Mouse (Mus musculus): ENCODE results near the gene C3ar1. TPM values are rescaled to one million over a fixed set of nuclear protein-coding genes. Genes with fewer than 3 reads are reported as not detected.

Gene C3ar1
- polyA plus RNA-seq, 1 experiment from 2014 or later, result 1.1 TPM

GRCm38 (mm10) chr6:122821822-122822221 is 34.1 kb downstream of the C3ar1 start:
- peaks cover 56% of the 10 kb centered on the region for H3K4me1 ChIP-seq
- no peak overlapping the region for H3K4me3 ChIP-seq
- WGBS, result 78% methylated on average over 9 of the region's 9 CpGs
- no peaks in the 10 kb centered on the region for H3K36me3 ChIP-seq (replicated peaks)
- peaks cover 31% of the 10 kb centered on the region for H3K27me3 ChIP-seq (ENCODE audit: poor library complexity, severe bottlenecking)
- H3K9me3 ChIP-seq, result no peaks in the 10 kb centered on the region
- DNase-seq (ENCODE audit: extremely low spot score, low spot score), result no peak
- no peak overlapping the region for H3K27ac ChIP-seq

GRCm38 (mm10) chr6:122820799-122821650 is 34.9 kb downstream of the C3ar1 start:
- Histone ChIP-seq H3K27ac (peak overlapping the region; percentile 90), H3K27me3 (ENCODE audit: poor library complexity, severe bottlenecking) (peaks cover 31% of the 10 kb centered on the region), H3K9me3 (no peaks in the 10 kb centered on the region), H3K36me3 (replicated peaks) (no peaks in the 10 kb centered on the region), H3K4me3 (peak overlapping the region; percentile 86), H3K4me1 (peaks cover 48% of the 10 kb centered on the region)
- 33% methylated on average over 15 of the region's 15 CpGs for WGBS
- no peak for DNase-seq (ENCODE audit: extremely low spot score, low spot score)

GRCm38 (mm10) chr6:122820071-122820798 is 35.7 kb downstream of the C3ar1 start:
- Histone ChIP-seq H3K27ac (peak overlapping the region; percentile 90), H3K4me3 (peak overlapping the region; percentile 86), H3K36me3 (replicated peaks) (no peaks in the 10 kb centered on the region), H3K27me3 (ENCODE audit: poor library complexity, severe bottlenecking) (peaks cover 24% of the 10 kb centered on the region), H3K9me3 (no peaks in the 10 kb centered on the region), H3K4me1 (peaks cover 41% of the 10 kb centered on the region)
- peak; percentile 39 for DNase-seq (ENCODE audit: extremely low spot score, low spot score)
- WGBS, result under 1% methylated on average over 38 of the region's 38 CpGs

- H3K4me3 ChIP-seq, result peak within 1 kb of the TSS; percentile 86
- peaks cover 38% of the 10 kb centered on the region for H3K4me1 ChIP-seq
- peak within 1 kb of the TSS; percentile 90 for H3K27ac ChIP-seq
- peak; percentile 58 for DNase-seq (ENCODE audit: extremely low spot score, low spot score)
- WGBS, result 2% methylated on average over 60 of the region's 61 CpGs
- H3K36me3 ChIP-seq (replicated peaks), result no peaks in the 10 kb centered on the region
- H3K27me3 ChIP-seq (ENCODE audit: poor library complexity, severe bottlenecking), result peaks cover 22% of the 10 kb centered on the region
- H3K9me3 ChIP-seq, result no peaks in the 10 kb centered on the region
Observed at GRCm38 (mm10) chr6:122819306-122820070, 36.5 kb downstream of the C3ar1 start, which contains the start of gene Foxj2. Gene Foxj2 (plus strand): TSS chr6:122819914.

- no peak overlapping the region for H3K4me3 ChIP-seq
- WGBS, result 87% methylated on average over 4 of the region's 4 CpGs
- no peak overlapping the region for H3K27ac ChIP-seq
- DNase-seq (ENCODE audit: extremely low spot score, low spot score), result no peak
- H3K9me3 ChIP-seq, result no peaks in the 10 kb centered on the region
- no peaks in the 10 kb centered on the region for H3K36me3 ChIP-seq (replicated peaks)
- H3K4me1 ChIP-seq, result peaks cover 14% of the 10 kb centered on the region
- H3K27me3 ChIP-seq (ENCODE audit: poor library complexity, severe bottlenecking), result peaks cover 7% of the 10 kb centered on the region
Observed at GRCm38 (mm10) chr6:122813640-122814039, 42.3 kb downstream of the C3ar1 start.

GRCm38 (mm10) chr6:122812716-122813115 is 43.2 kb downstream of the C3ar1 start:
- no peak for DNase-seq (ENCODE audit: extremely low spot score, low spot score)
- WGBS, result 90% methylated on average over 4 of the region's 4 CpGs

GRCm38 (mm10) chr6:122811771-122812600 is 44.0 kb downstream of the C3ar1 start:
- peak; percentile 52 for DNase-seq (ENCODE audit: extremely low spot score, low spot score)
- H3K36me3 ChIP-seq (replicated peaks), result no peaks in the 10 kb centered on the region
- no peaks in the 10 kb centered on the region for H3K9me3 ChIP-seq
- H3K27ac ChIP-seq, result peak overlapping the region; percentile 95
- no peaks in the 10 kb centered on the region; the same call in 1 of the 2 replicates for H3K27me3 ChIP-seq (ENCODE audit: poor library complexity, severe bottlenecking)
- peak overlapping the region; percentile 75 for H3K4me3 ChIP-seq
- 30% methylated on average over 16 of the region's 16 CpGs for WGBS
- peaks cover 14% of the 10 kb centered on the region for H3K4me1 ChIP-seq

More at GRCm38 (mm10) chr6:122812716-122813115, 43.2 kb downstream of the C3ar1 start:
- Histone ChIP-seq H3K4me3 (no peak overlapping the region), H3K9me3 (no peaks in the 10 kb centered on the region), H3K27me3 (ENCODE audit: poor library complexity, severe bottlenecking) (no peaks in the 10 kb centered on the region; the same call in 1 of the 2 replicates), H3K4me1 (peaks cover 14% of the 10 kb centered on the region), H3K36me3 (replicated peaks) (no peaks in the 10 kb centered on the region), H3K27ac (no peak overlapping the region)

- Histone ChIP-seq H3K4me3 (peak overlapping the region; percentile 75), H3K9me3 (no peaks in the 10 kb centered on the region), H3K27me3 (ENCODE audit: poor library complexity, severe bottlenecking) (no peaks in the 10 kb centered on the region; the same call in 1 of the 2 replicates), H3K27ac (peak overlapping the region; percentile 95), H3K4me1 (peaks cover 14% of the 10 kb centered on the region), H3K36me3 (replicated peaks) (no peaks in the 10 kb centered on the region)
- WGBS, result under 1% methylated on average over 38 of the region's 38 CpGs
- peak; percentile 87 for DNase-seq (ENCODE audit: extremely low spot score, low spot score)
Observed at GRCm38 (mm10) chr6:122811280-122811652, 44.7 kb downstream of the C3ar1 start.

GRCm38 (mm10) chr6:122810615-122811279 is 45.2 kb downstream of the C3ar1 start:
- under 1% methylated on average over 30 of the region's 30 CpGs for WGBS
- no peaks in the 10 kb centered on the region for H3K36me3 ChIP-seq (replicated peaks)
- H3K27ac ChIP-seq, result peak overlapping the region; percentile 95
- DNase-seq (ENCODE audit: extremely low spot score, low spot score), result peak; percentile 97
- no peaks in the 10 kb centered on the region for H3K9me3 ChIP-seq
- H3K4me1 ChIP-seq, result peaks cover 14% of the 10 kb centered on the region
- H3K27me3 ChIP-seq (ENCODE audit: poor library complexity, severe bottlenecking), result no peaks in the 10 kb centered on the region; the same call in 1 of the 2 replicates
- H3K4me3 ChIP-seq, result peak overlapping the region; percentile 75

- H3K36me3 ChIP-seq (replicated peaks), result no peaks in the 10 kb centered on the region
- WGBS, result under 1% methylated on average over 11 of the region's 11 CpGs
- H3K4me1 ChIP-seq, result peaks cover 14% of the 10 kb centered on the region
- H3K27me3 ChIP-seq (ENCODE audit: poor library complexity, severe bottlenecking), result no peaks in the 10 kb centered on the region; the same call in 1 of the 2 replicates
- peak overlapping the region; percentile 75 for H3K4me3 ChIP-seq
- DNase-seq (ENCODE audit: extremely low spot score, low spot score), result no peak
- H3K9me3 ChIP-seq, result no peaks in the 10 kb centered on the region
- H3K27ac ChIP-seq, result peak overlapping the region; percentile 95
Observed at GRCm38 (mm10) chr6:122810022-122810614, 45.8 kb downstream of the C3ar1 start.

- H3K36me3 ChIP-seq (replicated peaks), result no peaks in the 10 kb centered on the region
- no peak overlapping the region for H3K4me3 ChIP-seq
- DNase-seq (ENCODE audit: extremely low spot score, low spot score), result peak; percentile 61
- peaks cover 16% of the 10 kb centered on the region for H3K4me1 ChIP-seq
- 33% methylated on average over 5 of the region's 5 CpGs for WGBS
- peaks cover 46% of the 10 kb centered on the region for H3K27me3 ChIP-seq (ENCODE audit: poor library complexity, severe bottlenecking)
- no peak overlapping the region for H3K27ac ChIP-seq
- no peaks in the 10 kb centered on the region for H3K9me3 ChIP-seq
Observed at GRCm38 (mm10) chr6:122804418-122804817, 51.5 kb downstream of the C3ar1 start.
